Mouse (Mus musculus) heart, adult 2 months (tissue): Measurements from ENCODE around the gene Gm10130. TPM values are rescaled to one million over a fixed set of nuclear protein-coding genes. Genes with fewer than 3 reads are reported as not detected.

ENCODE experiments used
- polyA plus RNA-seq: library from polyadenylated mRNA; depleted of rRNA; stranded (reverse); fragments of >200 nt; gene quantifications from 2 replicates; pipeline ENCODE4 v1.2.3, GENCODE M21; 2012; rRNA removed
- total RNA-seq, 2 experiments: library from RNA; stranded (reverse); gene quantifications; 2 replicates each; pipeline ENCODE4 v1.2.3; 2021

The Gm10130 gene
- total and polyA plus RNA-seq, 3 experiments = 1.1 TPM; not detected in 2

Other genes with a start within 250 kb of the Gm10130 start
- gene Zfp120, start 187.0 kb upstream of the Gm10130 start, total RNA-seq = 1 to 10 TPM; 4.1 to 4.9 TPM
- 0.76 and 1.6 TPM in 2 replicates for gene Zfp120, start 187.0 kb upstream of the Gm10130 start, polyA plus RNA-seq
- not detected for gene Gm10770, start 144.0 kb upstream of the Gm10130 start, total RNA-seq
- not detected in 2 replicates for gene Gm10770, start 144.0 kb upstream of the Gm10130 start, polyA plus RNA-seq
- gene Gm14139, start 141.9 kb upstream of the Gm10130 start, total RNA-seq = not detected
- not detected in 2 replicates for gene Gm14139, start 141.9 kb upstream of the Gm10130 start, polyA plus RNA-seq
- 1 to 10 TPM; 1.5 to 1.7 TPM for gene Zfp937, start 105.6 kb upstream of the Gm10130 start, total RNA-seq
- gene Zfp937, start 105.6 kb upstream of the Gm10130 start, polyA plus RNA-seq = 0.20 and 0.67 TPM in 2 replicates
- gene Gm21994, start 68.1 kb upstream of the Gm10130 start, total RNA-seq = 1 to 10 TPM; 1.6 to 1.8 TPM
- gene Gm21994, start 68.1 kb upstream of the Gm10130 start, polyA plus RNA-seq = 0.18 TPM in 1 of 2 replicates, not detected in the other
- under 1 TPM in 1 of 2 experiments, not detected in 1; 0.08 TPM for gene Gm14124, start 66.2 kb upstream of the Gm10130 start, total RNA-seq
- gene Gm14124, start 66.2 kb upstream of the Gm10130 start, polyA plus RNA-seq = not detected in 2 replicates
- 1 to 10 TPM; 1.4 to 1.5 TPM for gene 3300002I08Rik, start 39.1 kb downstream of the Gm10130 start, total RNA-seq
- gene 3300002I08Rik, start 39.1 kb downstream of the Gm10130 start, polyA plus RNA-seq = 0.78 and 0.88 TPM in 2 replicates
- 1 to 10 TPM; 6.5 to 7.1 TPM for gene Zfp442, start 127.8 kb downstream of the Gm10130 start, total RNA-seq
- 0.37 and 1.1 TPM in 2 replicates for gene Zfp442, start 127.8 kb downstream of the Gm10130 start, polyA plus RNA-seq
- under 1 TPM in 1 of 2 experiments, not detected in 1; 0.14 TPM for gene Zfp345, start 161.4 kb downstream of the Gm10130 start, total RNA-seq
- not detected in 2 replicates for gene Zfp345, start 161.4 kb downstream of the Gm10130 start, polyA plus RNA-seq
- gene Cst7, start 246.7 kb downstream of the Gm10130 start, total RNA-seq = not detected
- 0.47 TPM in 1 of 2 replicates, not detected in the other for gene Cst7, start 246.7 kb downstream of the Gm10130 start, polyA plus RNA-seq